Mouse (Mus musculus) adrenal gland, postnatal 25 days (tissue): ENCODE results near the gene Ano10. TPM values are rescaled to one million over a fixed set of nuclear protein-coding genes. Genes with fewer than 3 reads are reported as not detected.

Experiments used
- microRNA-seq, 2 experiments: library from miRNA; unstranded; fragments of <30 nt; microRNA quantifications; one replicate each; pipeline ENCODE4 v1.2.0; 2021
- total RNA-seq: library from RNA; stranded (reverse); gene quantifications from 2 replicates; pipeline ENCODE4 v1.2.3, GENCODE M21; 2021

Ano10 gene
- total RNA-seq, 1 experiment from 2014 or later: 86.6 TPM

Small RNAs within 50 kb of the gene (microRNA-seq; reads per million reads assigned to microRNA genes)
- 0 reads per million in 2 experiments for gene Mir8106

Other genes with a start within 250 kb of the Ano10 start
- gene Snrk, start 177.2 kb downstream of the Ano10 start, total RNA-seq: 177 and 190 TPM in 2 replicates
- gene Abhd5, start 57.2 kb upstream of the Ano10 start, total RNA-seq: 67.2 and 78.4 TPM in 2 replicates